Mouse (Mus musculus) liver, adult 2 months (tissue): ENCODE measurements at regions not wholly inside any gene's neighbourhood (a gene's known extent, or its start where the extent isn't known, plus 50 kb on each side); places are given as distances from the start of the nearest gene placed in this dataset.

Experiments used
- DNase-seq: peaks from one replicate; pipeline ENCODE4 v3.0.0-alpha.2; 2011; ENCODE audit warnings: low read depth, low spot score; ENCODE audit errors: extremely low read depth
- H3K27ac ChIP-seq: fragments of 200-500 bp; replicated peaks from 2 replicates; pipeline ENCODE4 v1.5.1; 2012; ENCODE audit warnings: low read depth, mild to moderate bottlenecking, control low read depth, inconsistent platforms, low read length; ENCODE audit not compliant: insufficient read depth
- H3K27me3 ChIP-seq: fragments of 200-500 bp; 2 replicates; pipeline ENCODE4 v1.6.1; 2012; ENCODE audit warnings: mild to moderate bottlenecking, moderate library complexity, low read length, inconsistent platforms; ENCODE audit not compliant: control insufficient read depth, insufficient read depth
- H3K36me3 ChIP-seq: fragments of 200-500 bp; 2 replicates; pipeline ENCODE4 v1.6.1; 2012; ENCODE audit warnings: low read length, inconsistent platforms; ENCODE audit not compliant: control insufficient read depth, insufficient read depth
- H3K4me1 ChIP-seq: fragments of 200-500 bp; 2 replicates; pipeline ENCODE4 v1.6.1; 2011; ENCODE audit warnings: low read length; ENCODE audit not compliant: control insufficient read depth, insufficient read depth
- H3K4me3 ChIP-seq: fragments of 200-500 bp; 2 replicates; pipeline ENCODE4 v1.5.1; 2011; ENCODE audit warnings: low read depth, mild to moderate bottlenecking, control low read depth, low read length, moderate library complexity; ENCODE audit not compliant: insufficient read depth
- H3K79me2 ChIP-seq: fragments of 200-500 bp; 2 replicates; pipeline ENCODE4 v1.6.1; 2012; ENCODE audit warnings: inconsistent platforms, mild to moderate bottlenecking, low read length, moderate library complexity; ENCODE audit not compliant: control insufficient read depth, insufficient read depth
- H3K9ac ChIP-seq: fragments of 200-500 bp; 2 replicates; pipeline ENCODE4 v1.6.1; 2012; ENCODE audit warnings: low read depth, mild to moderate bottlenecking, control low read depth, inconsistent platforms, low read length
- CTCF ChIP-seq: fragments of 200-500 bp; IDR thresholded peaks from 2 replicates; pipeline ENCODE4 v1.5.1; 2011; ENCODE audit warnings: low read depth, low read length, control low read depth
- POLR2A ChIP-seq: fragments of 200-500 bp; IDR thresholded peaks from 2 replicates; pipeline ENCODE4 v1.6.1; 2011; ENCODE audit warnings: low read length, control low read depth; ENCODE audit not compliant: insufficient read depth; ENCODE audit errors: extremely low read depth
- WGBS: fragments of 180-500 bp; shearing (Covaris S2); methylation state at CpG from one replicate; pipeline ENCODE4 v1.1.7; 2018; 5-methylcytosine and 5-hydroxymethylcytosine counted together

- DNase-seq = no peak
- Histone ChIP-seq H3K4me1 (no peaks in the 10 kb centered on the region), H3K36me3 (no peaks in the 10 kb centered on the region), H3K79me2 (no peaks in the 10 kb centered on the region), H3K4me3 (no peak overlapping the region), H3K9ac (no peak overlapping the region), H3K27ac (no peak overlapping the region), H3K27me3 (no peaks in the 10 kb centered on the region)
- TF ChIP-seq POLR2A (no peak), CTCF (no peak)
- WGBS = 75% methylated on average over 6 of the region's 6 CpGs
These were observed 865.0 kb downstream of the Zfp704 start for GRCm38 (mm10) chr3:8744857-8745256.

GRCm38 (mm10) chr3:8743650-8744049 lies 866.2 kb downstream of the Zfp704 start:
- no peak for DNase-seq
- Histone ChIP-seq H3K79me2 (no peaks in the 10 kb centered on the region), H3K36me3 (no peaks in the 10 kb centered on the region), H3K27me3 (no peaks in the 10 kb centered on the region), H3K27ac (no peak overlapping the region), H3K4me1 (no peaks in the 10 kb centered on the region), H3K9ac (no peak overlapping the region), H3K4me3 (no peak overlapping the region)
- no peak for TF ChIP-seq CTCF
- TF ChIP-seq POLR2A = no peak
- WGBS = 89% methylated on average over 7 of the region's 7 CpGs

- no peaks in the 10 kb centered on the region for H3K36me3 ChIP-seq
- no peak for TF ChIP-seq POLR2A
- no peak for TF ChIP-seq CTCF
- H3K4me1 ChIP-seq = no peaks in the 10 kb centered on the region
- no peak overlapping the region for H3K4me3 ChIP-seq
- no peaks in the 10 kb centered on the region for H3K79me2 ChIP-seq
- no peak overlapping the region for H3K27ac ChIP-seq
- DNase-seq = no peak
- no peaks in the 10 kb centered on the region for H3K27me3 ChIP-seq
- H3K9ac ChIP-seq = no peak overlapping the region
- 73% methylated on average over 8 of the region's 8 CpGs for WGBS
These were observed 868.4 kb downstream of the Zfp704 start for GRCm38 (mm10) chr3:8741266-8742023.

DNA sequence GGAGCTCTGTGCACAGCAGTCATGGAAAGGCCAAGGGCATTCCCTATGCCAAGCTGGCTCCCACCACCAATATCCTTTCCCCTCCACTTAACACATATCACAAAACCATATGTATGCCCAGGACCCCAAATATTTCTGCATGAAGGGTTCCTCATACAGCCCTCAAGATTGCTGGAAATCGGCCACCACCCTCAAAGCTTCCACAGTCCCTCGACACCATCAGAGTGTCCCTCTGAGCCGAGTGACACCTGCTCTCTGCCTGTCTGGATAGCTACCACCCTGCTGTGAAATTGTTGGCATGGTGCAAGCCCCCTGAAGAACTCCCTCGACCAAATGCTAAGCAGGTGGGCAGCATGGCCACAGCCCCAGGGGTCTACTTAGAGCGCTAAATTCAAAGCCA lies 869.2 kb downstream of the Zfp704 start:
- DNase-seq = no peak
- Histone ChIP-seq H3K27me3 (no peaks in the 10 kb centered on the region), H3K9ac (no peak overlapping the region), H3K4me3 (no peak overlapping the region), H3K4me1 (no peaks in the 10 kb centered on the region), H3K36me3 (no peaks in the 10 kb centered on the region), H3K79me2 (no peaks in the 10 kb centered on the region), H3K27ac (no peak overlapping the region)
- WGBS = 86% methylated on average over 5 of the region's 5 CpGs
- no peak for TF ChIP-seq CTCF
- TF ChIP-seq POLR2A = no peak

DNA sequence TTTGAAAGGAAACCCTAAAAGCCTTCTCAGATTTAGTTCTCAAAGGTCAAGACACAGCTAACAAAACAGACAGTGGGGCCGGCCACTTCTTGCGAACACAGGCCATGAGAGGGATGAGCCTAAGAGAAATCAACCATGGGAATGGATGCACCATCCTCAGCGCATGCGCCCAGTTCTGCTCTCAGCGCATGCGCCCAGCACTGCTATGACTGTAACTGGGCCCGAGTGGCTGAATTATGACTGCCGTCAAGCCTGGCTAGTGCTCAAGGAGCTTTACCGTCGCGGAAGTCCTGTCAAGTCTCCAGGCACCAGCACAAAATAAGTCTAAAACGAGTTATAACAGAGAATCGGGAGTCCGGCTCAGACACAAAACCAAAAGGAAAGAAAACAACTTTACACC lies 870.6 kb downstream of the Zfp704 start:
- TF ChIP-seq CTCF (no peak), POLR2A (no peak)
- WGBS = 96% methylated on average over 14 of the region's 14 CpGs
- Histone ChIP-seq H3K27ac (no peak overlapping the region), H3K4me3 (no peak overlapping the region), H3K27me3 (no peaks in the 10 kb centered on the region), H3K9ac (no peak overlapping the region), H3K36me3 (no peaks in the 10 kb centered on the region), H3K79me2 (no peaks in the 10 kb centered on the region), H3K4me1 (0 out of 2 replicates have a peak, but pooled peaks cover 2% of the 10 kb centered on the region)
- no peak for DNase-seq

GRCm38 (mm10) chr3:8736239-8736953 lies 873.5 kb downstream of the Zfp704 start:
- 77% methylated on average over 10 of the region's 10 CpGs for WGBS
- DNase-seq = peak; percentile 6
- Histone ChIP-seq H3K4me3 (no peak overlapping the region), H3K9ac (no peak overlapping the region), H3K27ac (no peak overlapping the region), H3K4me1 (0 out of 2 replicates have a peak, but pooled peaks cover 2% of the 10 kb centered on the region), H3K27me3 (no peaks in the 10 kb centered on the region), H3K79me2 (no peaks in the 10 kb centered on the region), H3K36me3 (no peaks in the 10 kb centered on the region)
- TF ChIP-seq CTCF (no peak), POLR2A (no peak)
